Mouse (Mus musculus) MEL (cell line): ENCODE results near the gene Zfp941. TPM values are rescaled to one million over a fixed set of nuclear protein-coding genes. Genes with fewer than 3 reads are reported as not detected.

ENCODE experiments used
- DNase-seq: peaks from one replicate; pipeline ENCODE4 v3.0.0; 2011; ENCODE audit warnings: low read depth, low spot score
- H3K27ac ChIP-seq: 2 replicates; pipeline ENCODE4 v1.5.1; 2012; ENCODE audit warnings: low read depth, mild to moderate bottlenecking, control low read depth, low read length, moderate library complexity; ENCODE audit not compliant: control insufficient read depth
- H3K27me3 ChIP-seq, 2 experiments: fragments of 150-350 bp in 1 of 2; sonication (generic) in 1 of 2; 2 replicates each; pipeline ENCODE4 v1.6.1; 2012; ENCODE audit warnings: low read length in 2 of 2, mild to moderate bottlenecking in 2 of 2, improper control_type of control experiment in 1 of 2, moderate library complexity in 1 of 2; ENCODE audit not compliant: insufficient read depth in 2 of 2, control insufficient read depth in 1 of 2
- H3K36me3 ChIP-seq, 2 experiments: 2 replicates each; pipeline ENCODE4 v1.6.1; 2012 to 2014; ENCODE audit warnings: low read length in 2 of 2, improper control_type of control experiment in 1 of 2, inconsistent platforms in 1 of 2, mild to moderate bottlenecking in 1 of 2; ENCODE audit not compliant: insufficient read depth in 2 of 2, control insufficient read depth in 1 of 2
- H3K4me1 ChIP-seq, 2 experiments: fragments of 150-350 bp in 1 of 2; sonication (generic) in 1 of 2; 2 replicates each; pipeline ENCODE4 v1.6.1; 2012; ENCODE audit warnings: low read length in 2 of 2, improper control_type of control experiment in 1 of 2, mild to moderate bottlenecking in 1 of 2; ENCODE audit not compliant: insufficient read depth in 2 of 2, control insufficient read depth in 1 of 2
- H3K4me3 ChIP-seq, 2 experiments: fragments of 150-350 bp in 1 of 2; sonication (generic) in 1 of 2; 2 replicates each; pipeline ENCODE4 v1.5.1; 2012; ENCODE audit warnings: low read depth in 2 of 2, low read length in 2 of 2, mild to moderate bottlenecking in 2 of 2, moderate library complexity in 2 of 2, control low read depth in 1 of 2, improper control_type of control experiment in 1 of 2; ENCODE audit not compliant: control insufficient read depth in 1 of 2, insufficient read depth in 1 of 2
- H3K79me2 ChIP-seq: 2 replicates; pipeline ENCODE4 v1.6.1; 2012; ENCODE audit warnings: mild to moderate bottlenecking, low read length, moderate library complexity; ENCODE audit not compliant: control insufficient read depth, poor library complexity, insufficient read depth
- H3K9ac ChIP-seq: 2 replicates; pipeline ENCODE4 v1.6.1; 2012; ENCODE audit warnings: low read depth, mild to moderate bottlenecking, control low read depth, low read length, moderate library complexity; ENCODE audit not compliant: control insufficient read depth, poor library complexity, severe bottlenecking
- H3K9me3 ChIP-seq: fragments of 150-350 bp; sonication (generic); replicated peaks from 2 replicates; pipeline ENCODE4 v1.6.1; 2012; ENCODE audit warnings: mild to moderate bottlenecking, low read length, improper control_type of control experiment, moderate library complexity; ENCODE audit not compliant: insufficient read depth
- CHD1 ChIP-seq: IDR thresholded peaks from 2 replicates; pipeline ENCODE4 v1.6.1; 2012; ENCODE audit warnings: low read depth, mild to moderate bottlenecking, inconsistent platforms, low read length, improper control_type of control experiment
- CHD2 ChIP-seq: IDR thresholded peaks from 2 replicates; pipeline ENCODE4 v1.6.1; 2011; ENCODE audit warnings: low read length, improper control_type of control experiment
- CTCF ChIP-seq, 3 experiments: IDR thresholded peaks in 2 of 3; conservative IDR thresholded peaks in 1 of 3; 2 replicates each; pipeline ENCODE4 v1.5.1; 2011 to 2012; ENCODE audit warnings: low read length in 3 of 3, low read depth in 2 of 3, mild to moderate bottlenecking in 2 of 3, improper control_type of control experiment in 1 of 3, inconsistent platforms in 1 of 3, mixed read lengths in 1 of 3, moderate library complexity in 1 of 3; ENCODE audit not compliant: control insufficient read depth in 1 of 3, insufficient read depth in 1 of 3, poor library complexity in 1 of 3, severe bottlenecking in 1 of 3
- E2F4 ChIP-seq: IDR thresholded peaks from 2 replicates; pipeline ENCODE4 v1.6.1; 2011; ENCODE audit warnings: low read depth, low read length, improper control_type of control experiment, borderline replicate concordance
- ELF1 ChIP-seq: IDR thresholded peaks from 2 replicates; pipeline ENCODE4 v1.6.1; 2014; ENCODE audit warnings: low read depth, mild to moderate bottlenecking, inconsistent platforms, low read length, improper control_type of control experiment, moderate library complexity
- EP300 ChIP-seq, 2 experiments: IDR thresholded peaks; 2 replicates each; pipeline ENCODE4 v1.6.1; 2011; ENCODE audit warnings: improper control_type of control experiment in 2 of 2, low read length in 2 of 2, low read depth in 1 of 2, mild to moderate bottlenecking in 1 of 2
- ETS1 ChIP-seq: IDR thresholded peaks from 2 replicates; pipeline ENCODE4 v1.6.1; 2012; ENCODE audit warnings: low read depth, mild to moderate bottlenecking, inconsistent platforms, low read length, improper control_type of control experiment, moderate library complexity
- GATA1 ChIP-seq: IDR thresholded peaks from 2 replicates; pipeline ENCODE4 v1.6.1; 2011; ENCODE audit warnings: low read depth, low read length, improper control_type of control experiment
- HCFC1 ChIP-seq: IDR thresholded peaks from 2 replicates; pipeline ENCODE4 v1.6.1; 2012; ENCODE audit warnings: low read depth, mild to moderate bottlenecking, inconsistent platforms, low read length, improper control_type of control experiment, moderate library complexity
- JUND ChIP-seq: IDR thresholded peaks from 2 replicates; pipeline ENCODE4 v1.6.1; 2011; ENCODE audit warnings: low read depth, mild to moderate bottlenecking, improper control_type of control experiment, low read length
- KAT2A ChIP-seq: conservative IDR thresholded peaks from 2 replicates; pipeline ENCODE4 v1.6.1; 2012; ENCODE audit warnings: low read depth, low read length, improper control_type of control experiment, inconsistent platforms
- MAFK ChIP-seq: IDR thresholded peaks from 2 replicates; pipeline ENCODE4 v1.6.1; 2011; ENCODE audit warnings: low read depth, mild to moderate bottlenecking, low read length, improper control_type of control experiment, borderline replicate concordance
- MAX ChIP-seq: IDR thresholded peaks from 2 replicates; pipeline ENCODE4 v1.6.1; 2011; ENCODE audit warnings: low read length, improper control_type of control experiment
- MXI1 ChIP-seq: IDR thresholded peaks from 2 replicates; pipeline ENCODE4 v1.6.1; 2011; ENCODE audit warnings: mild to moderate bottlenecking, low read depth, low read length, improper control_type of control experiment
- MYC ChIP-seq: IDR thresholded peaks from 2 replicates; pipeline ENCODE4 v1.6.1; 2011; ENCODE audit warnings: low read depth, mild to moderate bottlenecking, low read length, improper control_type of control experiment, moderate library complexity
- NRF1 ChIP-seq: IDR thresholded peaks from 2 replicates; pipeline ENCODE4 v1.6.1; 2014; ENCODE audit warnings: low read depth, mild to moderate bottlenecking, inconsistent platforms, low read length, improper control_type of control experiment, moderate library complexity; ENCODE audit not compliant: poor library complexity, insufficient read depth, severe bottlenecking
- POLR2A ChIP-seq, 2 experiments: IDR thresholded peaks; 2 replicates each; pipeline ENCODE4 v1.6.1; 2011 to 2012; ENCODE audit warnings: low read length in 2 of 2, mild to moderate bottlenecking in 2 of 2, control low read depth in 1 of 2, improper control_type of control experiment in 1 of 2, low read depth in 1 of 2, moderate library complexity in 1 of 2; ENCODE audit not compliant: control insufficient read depth in 1 of 2, insufficient read depth in 1 of 2, poor library complexity in 1 of 2
- POLR2AphosphoS2 ChIP-seq: IDR thresholded peaks from 2 replicates; pipeline ENCODE4 v1.6.1; 2011; ENCODE audit warnings: low read length, improper control_type of control experiment
- RAD21 ChIP-seq: IDR thresholded peaks from 2 replicates; pipeline ENCODE4 v1.6.1; 2011; ENCODE audit warnings: mild to moderate bottlenecking, low read depth, low read length, improper control_type of control experiment
- RCOR1 ChIP-seq: IDR thresholded peaks from 2 replicates; pipeline ENCODE4 v1.6.1; 2012; ENCODE audit warnings: low read depth, mild to moderate bottlenecking, inconsistent platforms, low read length, improper control_type of control experiment
- SIN3A ChIP-seq: IDR thresholded peaks from 2 replicates; pipeline ENCODE4 v1.6.1; 2012; ENCODE audit warnings: low read length, improper control_type of control experiment, inconsistent platforms
- SMC3 ChIP-seq: IDR thresholded peaks from 2 replicates; pipeline ENCODE4 v1.6.1; 2011; ENCODE audit warnings: low read depth, low read length, improper control_type of control experiment
- TAL1 ChIP-seq: IDR thresholded peaks from 2 replicates; pipeline ENCODE4 v1.6.1; 2012; ENCODE audit warnings: mild to moderate bottlenecking, inconsistent platforms, low read length, moderate library complexity, mixed read lengths
- TBP ChIP-seq: IDR thresholded peaks from 2 replicates; pipeline ENCODE4 v1.8.0; 2011; ENCODE audit warnings: low read depth, low read length, improper control_type of control experiment
- TCF12 ChIP-seq: IDR thresholded peaks from 2 replicates; pipeline ENCODE4 v1.6.1; 2014; ENCODE audit warnings: low read depth, mild to moderate bottlenecking, inconsistent platforms, low read length, improper control_type of control experiment, moderate library complexity
- USF1 ChIP-seq: IDR thresholded peaks from 2 replicates; pipeline ENCODE4 v1.6.1; 2014; ENCODE audit warnings: low read depth, mild to moderate bottlenecking, inconsistent platforms, low read length, improper control_type of control experiment, moderate library complexity
- USF2 ChIP-seq, 2 experiments: IDR thresholded peaks; 2 replicates each; pipeline ENCODE4 v1.6.1; 2011 to 2012; ENCODE audit warnings: improper control_type of control experiment in 2 of 2, low read length in 2 of 2, borderline replicate concordance in 1 of 2, inconsistent platforms in 1 of 2, low read depth in 1 of 2, mild to moderate bottlenecking in 1 of 2; ENCODE audit not compliant: insufficient read depth in 1 of 2
- ZC3H11A ChIP-seq: IDR thresholded peaks from 2 replicates; pipeline ENCODE4 v1.6.1; 2012; ENCODE audit warnings: low read depth, mild to moderate bottlenecking, inconsistent platforms, low read length, improper control_type of control experiment
- ZKSCAN1 ChIP-seq: IDR thresholded peaks from 2 replicates; pipeline ENCODE4 v1.6.1; 2012; ENCODE audit warnings: low read depth, mild to moderate bottlenecking, inconsistent platforms, low read length, improper control_type of control experiment, moderate library complexity
- ZNF384 ChIP-seq: IDR thresholded peaks from 2 replicates; pipeline ENCODE4 v1.6.1; 2012; ENCODE audit warnings: low read depth, mild to moderate bottlenecking, inconsistent platforms, low read length, improper control_type of control experiment
- polyA plus RNA-seq, 2 experiments: library from polyadenylated mRNA; stranded (reverse) in 1 of 2; unstranded in 1 of 2; fragments of >175 nt in 1 of 2; fragments of >200 nt in 1 of 2; gene quantifications; 2 replicates each; pipeline versions ENCODE4 v1.2.1 to v1.2.4; 2012; ENCODE audit warnings: low replicate concordance in 2 of 2, low read depth in 1 of 2; ENCODE audit not compliant: insufficient read length in 2 of 2, insufficient read depth in 1 of 2, missing spikeins in 1 of 2
- total RNA-seq: library from RNA; depleted of rRNA; stranded (reverse); fragments of 300-350 nt; gene quantifications from 2 replicates; pipeline ENCODE4 v1.2.3, GENCODE M21; 2012

The Zfp941 gene
- total and polyA plus RNA-seq, 3 experiments = not detected

DNA sequence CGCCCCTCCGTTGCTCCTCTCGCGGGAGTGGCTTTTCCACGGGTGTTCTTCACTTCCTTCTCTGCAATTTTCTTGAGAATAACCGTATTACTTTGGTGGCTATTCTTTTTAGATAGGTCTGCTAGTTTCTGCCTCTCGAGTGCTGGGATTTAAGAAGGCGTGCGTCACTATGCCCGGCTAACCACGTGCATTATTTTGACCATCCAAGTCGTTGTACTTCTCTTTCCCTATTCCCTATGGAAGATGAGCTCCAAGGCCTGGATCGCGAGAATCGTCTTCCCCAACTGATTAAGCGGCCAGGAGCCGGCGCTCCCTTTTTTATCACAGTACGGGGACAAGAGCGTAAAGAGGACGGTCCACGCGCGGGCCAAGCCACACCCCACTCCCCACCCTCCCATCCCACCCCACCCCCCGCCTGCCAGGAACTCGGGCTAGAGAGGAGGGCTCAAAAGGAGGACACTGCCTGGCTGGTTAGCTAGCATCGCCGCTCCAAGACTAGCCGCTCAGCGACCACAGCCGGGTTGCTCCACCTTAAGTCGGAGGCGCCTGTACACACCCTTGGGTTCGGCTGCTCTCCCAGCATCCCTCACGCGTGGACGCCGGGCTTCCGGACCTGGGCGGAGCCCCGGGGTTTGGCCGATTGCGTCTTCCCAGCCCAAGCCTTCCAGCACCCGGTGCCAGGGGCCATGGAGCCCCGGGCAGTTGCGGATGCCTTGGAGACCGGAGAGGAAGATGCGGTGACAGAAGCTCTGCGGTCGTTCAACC is 35.0 kb upstream of the Zfp941 start, which contains the start of gene Ric8a (continued):
- TF ChIP-seq ZC3H11A = no peak
- TF ChIP-seq RCOR1 = no peak
- peak; percentile 42; the same call in 1 of the 2 replicates for TF ChIP-seq ETS1
- TF ChIP-seq MAX = peak; percentile 72
- TF ChIP-seq MXI1 = peak; percentile 90
- peak; percentile 52; the same call in 1 of the 2 replicates for TF ChIP-seq TCF12
- TF ChIP-seq POLR2AphosphoS2 = peak; percentile 46; the same call in 1 of the 2 replicates
- TF ChIP-seq MAFK = no peak
- no peak for TF ChIP-seq ZKSCAN1
- peak; percentile 93 for TF ChIP-seq SIN3A
- no peak for TF ChIP-seq USF1
- TF ChIP-seq TBP = 0 out of 2 replicates have a peak, but pooled peaks have one; percentile 51
- TF ChIP-seq POLR2A (IDR thresholded peaks at IDR 0.05; ENCODE audit: control insufficient read depth in 1 of 2, insufficient read depth in 1 of 2, low read depth in 1 of 2, low read length in 2 of 2, poor library complexity in 1 of 2) = peak in 1 of 2 experiments; percentile 79
- TF ChIP-seq RAD21 = no peak
- TF ChIP-seq CHD2 = peak; percentile 50
- no peak for TF ChIP-seq GATA1
- peak; percentile 85 for TF ChIP-seq ELF1
- TF ChIP-seq E2F4 = no peak
- no peak for TF ChIP-seq TAL1
- TF ChIP-seq KAT2A = no peak; the same call in 1 of the 2 replicates
- TF ChIP-seq EP300 (IDR thresholded peaks at IDR 0.05; ENCODE audit: low read depth in 1 of 2, low read length in 2 of 2) = peak in 1 of 2 experiments; percentile 15; a peak in 1 of 4 replicates
- TF ChIP-seq JUND = no peak

- Histone ChIP-seq H3K4me3 (peak within 1 kb of the TSS; percentile 84 to 91), H3K27me3 (no peaks in the 10 kb centered on the region), H3K9ac (peak within 1 kb of the TSS; percentile 80), H3K9me3 (no peaks in the 10 kb centered on the region), H3K36me3 (peaks cover 0 to 8% of the 10 kb centered on the region in 2 experiments; a peak in 2 of 4 replicates), H3K27ac (peak within 1 kb of the TSS; percentile 89), H3K79me2 (peaks cover 37% of the 10 kb centered on the region), H3K4me1 (peaks cover 3 to 19% of the 10 kb centered on the region in 2 experiments; a peak in 3 of 4 replicates)
- DNase-seq = peak; percentile 95
- TF ChIP-seq MAFK (no peak; the same call in 1 of the 2 replicates), SMC3 (no peak), HCFC1 (peak; percentile 94), MAX (peak; percentile 70), TCF12 (peak; percentile 14; the same call in 1 of the 2 replicates), USF2 (IDR thresholded peaks at IDR 0.05; ENCODE audit: borderline replicate concordance in 1 of 2, insufficient read depth in 1 of 2, low read depth in 1 of 2, low read length in 2 of 2) (no peak), CHD1 (no peak), NRF1 (no peak), GATA1 (no peak), RCOR1 (no peak; the same call in 1 of the 2 replicates), SIN3A (peak; percentile 99), MYC (no peak), POLR2A (IDR thresholded peaks at IDR 0.05; ENCODE audit: control insufficient read depth in 1 of 2, insufficient read depth in 1 of 2, low read depth in 1 of 2, low read length in 2 of 2, poor library complexity in 1 of 2) (peak; percentile 53 to 86; a peak in 3 of 4 replicates), MXI1 (peak; percentile 87), ZNF384 (no peak), CTCF (IDR thresholded peaks at IDR 0.05 in 2 of 3, conservative IDR thresholded peaks at IDR 0.05 in 1 of 3; ENCODE audit: control insufficient read depth in 1 of 3, insufficient read depth in 1 of 3, low read depth in 2 of 3, low read length in 3 of 3, poor library complexity in 1 of 3, severe bottlenecking in 1 of 3) (no peak), TBP (peak; percentile 68; the same call in 1 of the 2 replicates)
These were observed 34.1 kb upstream of the Zfp941 start, which contains the start of gene Gm45785 for GRCm38 (mm10) chr7:140855860-140856784. TSS of gene Gm45785 (minus strand) at chr7:140856331.
